Mouse (Mus musculus): ENCODE measurements around the gene AB124611. TPM values are rescaled to one million over a fixed set of nuclear protein-coding genes. Genes with fewer than 3 reads are reported as not detected.

Gene AB124611
- polyA plus RNA-seq, 1 experiment from 2014 or later = 3.8 TPM

- ATAC-seq (ENCODE audit: insufficient read depth) = no peak
- Histone ChIP-seq H3K9ac (no peak overlapping the region), H3K9me3 (ENCODE audit: low read depth, low read length) (no peaks in the 10 kb centered on the region), H3K27ac (ENCODE audit: low read depth) (no peak overlapping the region), H3K36me3 (ENCODE audit: insufficient read depth) (peaks cover 98% of the 10 kb centered on the region), H3K27me3 (ENCODE audit: insufficient read depth, low read length) (no peaks in the 10 kb centered on the region), H3K4me1 (ENCODE audit: insufficient read depth) (no peaks in the 10 kb centered on the region), H3K4me3 (ENCODE audit: low read depth, low read length) (no peak overlapping the region), H3K4me2 (no peak overlapping the region)
- no peak for TF ChIP-seq CTCF (IDR thresholded peaks at IDR 0.05; ENCODE audit: low read depth)
- no peak for DNase-seq
- 79% methylated on average over 1 of the region's 1 CpGs for WGBS
Measured at GRCm38 (mm10) chr9:21585401-21585800, 59.4 kb downstream of the AB124611 start.

- no peak for TF ChIP-seq CTCF (IDR thresholded peaks at IDR 0.05; ENCODE audit: low read depth)
- Histone ChIP-seq H3K36me3 (ENCODE audit: insufficient read depth) (peaks cover 78% of the 10 kb centered on the region), H3K4me2 (no peak overlapping the region), H3K27ac (ENCODE audit: low read depth) (no peak overlapping the region), H3K27me3 (ENCODE audit: insufficient read depth, low read length) (no peaks in the 10 kb centered on the region), H3K9ac (no peak overlapping the region), H3K9me3 (ENCODE audit: low read depth, low read length) (no peaks in the 10 kb centered on the region), H3K4me1 (ENCODE audit: insufficient read depth) (no peaks in the 10 kb centered on the region), H3K4me3 (ENCODE audit: low read depth, low read length) (no peak overlapping the region)
- 83% methylated on average over 23 of the region's 23 CpGs for WGBS
- DNase-seq (no peak), ATAC-seq (ENCODE audit: insufficient read depth) (no peak)
Measured at GRCm38 (mm10) chr9:21587678-21588349, 61.8 kb downstream of the AB124611 start.

- Histone ChIP-seq H3K4me2 (no peak overlapping the region), H3K36me3 (ENCODE audit: insufficient read depth) (peaks cover 72% of the 10 kb centered on the region), H3K9ac (no peak overlapping the region), H3K27ac (ENCODE audit: low read depth) (no peak overlapping the region), H3K4me3 (ENCODE audit: low read depth, low read length) (no peak overlapping the region), H3K4me1 (ENCODE audit: insufficient read depth) (no peaks in the 10 kb centered on the region), H3K27me3 (ENCODE audit: insufficient read depth, low read length) (no peaks in the 10 kb centered on the region), H3K9me3 (ENCODE audit: low read depth, low read length) (no peaks in the 10 kb centered on the region)
- no peak for TF ChIP-seq CTCF (IDR thresholded peaks at IDR 0.05; ENCODE audit: low read depth)
- DNase-seq = no peak
- 81% methylated on average over 8 of the region's 8 CpGs for WGBS
- no peak for ATAC-seq (ENCODE audit: insufficient read depth)
Measured at GRCm38 (mm10) chr9:21588350-21588749, 62.4 kb downstream of the AB124611 start.

- Histone ChIP-seq H3K9me3 (ENCODE audit: low read depth, low read length) (no peaks in the 10 kb centered on the region), H3K4me2 (no peak overlapping the region), H3K4me3 (ENCODE audit: low read depth, low read length) (no peak overlapping the region), H3K9ac (no peak overlapping the region), H3K36me3 (ENCODE audit: insufficient read depth) (peaks cover 65% of the 10 kb centered on the region), H3K27ac (ENCODE audit: low read depth) (no peak overlapping the region), H3K27me3 (ENCODE audit: insufficient read depth, low read length) (no peaks in the 10 kb centered on the region), H3K4me1 (ENCODE audit: insufficient read depth) (no peaks in the 10 kb centered on the region)
- no peak for TF ChIP-seq CTCF (IDR thresholded peaks at IDR 0.05; ENCODE audit: low read depth)
- DNase-seq = no peak
- WGBS = 86% methylated on average over 5 of the region's 5 CpGs
- ATAC-seq (ENCODE audit: insufficient read depth) = no peak
Measured at GRCm38 (mm10) chr9:21589538-21589937, 63.6 kb downstream of the AB124611 start.

- Histone ChIP-seq H3K36me3 (ENCODE audit: insufficient read depth) (peaks cover 63% of the 10 kb centered on the region), H3K9me3 (ENCODE audit: low read depth, low read length) (no peaks in the 10 kb centered on the region), H3K4me1 (ENCODE audit: insufficient read depth) (no peaks in the 10 kb centered on the region), H3K4me3 (ENCODE audit: low read depth, low read length) (no peak overlapping the region), H3K9ac (no peak overlapping the region), H3K4me2 (peak overlapping the region; percentile 91), H3K27me3 (ENCODE audit: insufficient read depth, low read length) (no peaks in the 10 kb centered on the region), H3K27ac (ENCODE audit: low read depth) (no peak overlapping the region)
- ATAC-seq (ENCODE audit: insufficient read depth) (no peak), DNase-seq (no peak)
- TF ChIP-seq CTCF (IDR thresholded peaks at IDR 0.05; ENCODE audit: low read depth) = no peak
- 81% methylated on average over 6 of the region's 6 CpGs for WGBS
Measured at GRCm38 (mm10) chr9:21591127-21591830, 65.3 kb downstream of the AB124611 start.

GRCm38 (mm10) chr9:21591831-21592702, 66.1 kb downstream of the AB124611 start:
- peaks cover 56% of the 10 kb centered on the region for H3K36me3 ChIP-seq (ENCODE audit: insufficient read depth)
- ATAC-seq (ENCODE audit: insufficient read depth) = peak; percentile 78
- no peak overlapping the region for H3K27ac ChIP-seq (ENCODE audit: low read depth)
- peak overlapping the region; percentile 91 for H3K4me2 ChIP-seq
- H3K4me3 ChIP-seq (ENCODE audit: low read depth, low read length) = peak overlapping the region; percentile 96
- peak; percentile 15 for DNase-seq
- no peak for TF ChIP-seq CTCF (IDR thresholded peaks at IDR 0.05; ENCODE audit: low read depth)
- WGBS = 21% methylated on average over 17 of the region's 17 CpGs
- H3K27me3 ChIP-seq (ENCODE audit: insufficient read depth, low read length) = no peaks in the 10 kb centered on the region
- no peaks in the 10 kb centered on the region for H3K9me3 ChIP-seq (ENCODE audit: low read depth, low read length)
- no peaks in the 10 kb centered on the region for H3K4me1 ChIP-seq (ENCODE audit: insufficient read depth)
- peak overlapping the region; percentile 86 for H3K9ac ChIP-seq

Measured in lung, embryonic 14.5 days (tissue).